ENCODE assay signal across 8 mouse cellular contexts in the genomic region with DNA sequence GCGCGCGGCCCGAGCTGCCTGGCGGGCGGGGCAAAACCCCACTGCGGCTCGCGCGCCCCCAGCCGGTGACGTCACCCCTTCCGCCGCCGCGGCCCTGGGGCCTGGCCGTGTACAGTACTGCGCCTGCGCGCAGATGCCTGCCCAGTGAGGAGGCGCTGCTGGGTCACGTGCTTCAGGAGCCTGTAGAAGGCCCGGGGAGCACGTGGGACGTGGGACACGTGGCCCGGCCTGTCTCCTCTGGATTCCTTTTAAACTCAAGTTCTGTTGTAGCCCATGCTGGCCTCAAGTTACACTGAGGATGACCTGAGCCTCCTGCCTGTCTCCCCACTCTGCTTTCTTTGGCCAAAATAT. TPM values are rescaled to one million over a fixed set of nuclear protein-coding genes. Genes with fewer than 3 reads are reported as not detected.
DNase-seq lines count a peak whose midpoint lies in the region; ATAC-seq lines count a peak whose summit lies in the region.

A gene (minus strand): TSS at position 82 of the 351 bp plus-strand sequence.

- H3K4me1 ChIP-seq in intestine, embryonic 16.5 days (ENCODE audit: control insufficient read depth, insufficient read depth, low read length), result peaks cover 38% of the 10 kb centered on the region

- under 1% methylated on average over 27 of the region's 27 CpGs for WGBS in intestine, embryonic 16.5 days

- H3K4me3 ChIP-seq in intestine, embryonic 16.5 days (ENCODE audit: low read length), result peak within 1 kb of the TSS; percentile 73

- H3K4me2 ChIP-seq in intestine, embryonic 16.5 days (ENCODE audit: low read depth, low read length), result peak within 1 kb of the TSS; percentile 99

- peak within 1 kb of the TSS; percentile 84 for H3K9ac ChIP-seq in intestine, embryonic 16.5 days (ENCODE audit: low read depth, low read length)

- peak; percentile 82 for ATAC-seq in intestine, embryonic 16.5 days

- H3K27me3 ChIP-seq in intestine, embryonic 16.5 days (replicated peaks; ENCODE audit: control insufficient read depth, insufficient read depth, low read length), result peaks cover 33% of the 10 kb centered on the region

- H3K9me3 ChIP-seq in intestine, embryonic 16.5 days (ENCODE audit: control insufficient read depth, low read length), result no peaks in the 10 kb centered on the region

- H3K27ac ChIP-seq in intestine, embryonic 16.5 days (ENCODE audit: low read length), result peak within 1 kb of the TSS; percentile 49

- peak; percentile 97 for DNase-seq in adrenal gland, adult 2 months
- DNase-seq in embryo, embryonic 11 days, result peak; percentile 97
- DNase-seq in gonadal fat pad, adult 2 months (ENCODE audit: low read depth), result no peak
- peak; percentile 99 for DNase-seq in left cerebral cortex, postnatal 25 days (ENCODE audit: low spot score in 2 of 2)
- DNase-seq in mesoderm, embryonic 11.5 days (ENCODE audit: low read depth, low spot score), result peak; percentile 98
- DNase-seq in right cerebral cortex, postnatal 36 days (ENCODE audit: low spot score in 2 of 2), result peak; percentile 99
- DNase-seq in urinary bladder, postnatal 4 days (ENCODE audit: low spot score in 2 of 2), result peak; percentile 94 to 95

- no peaks in the 10 kb centered on the region for H3K36me3 ChIP-seq in intestine, embryonic 16.5 days (ENCODE audit: control insufficient read depth, insufficient read depth, low read length)

- intact Hi-C loops in left cerebral cortex, postnatal 25 days (cut with DNase I), result loop anchor here (1.0 to 5.0 kb wide), 2 partner anchors 31 to 76 kb away; a partner anchor contains a TSS

RNA-seq across cellular contexts. Expression of the gene that starts here (rescaled TPM):
- total RNA-seq in adrenal gland, adult 2 months (2021), result 100 to 1,000 TPM; 149 to 249 TPM
- polyA plus RNA-seq in adrenal gland, adult 2 months (2012; rRNA removed), result 573 and 605 TPM in 2 replicates
- polyA plus RNA-seq in gonadal fat pad, adult 2 months (2012; rRNA removed), result 101 and 153 TPM in 2 replicates
- polyA plus RNA-seq in intestine, embryonic 16.5 days (2015; fragmentation: Nextera tagmentation; extraction: Ambion mirVana), result 34.4 and 37.3 TPM in 2 replicates
- total RNA-seq in left cerebral cortex, postnatal 25 days (2021), result 100 to 1,000 TPM; 621 to 622 TPM
